Mouse (Mus musculus): Measurements from ENCODE around the gene Mob1a. TPM values are rescaled to one million over a fixed set of nuclear protein-coding genes. Genes with fewer than 3 reads are reported as not detected.

Gene Mob1a
- polyA plus RNA-seq, 1 experiment from 2014 or later, result 78.5 TPM

- no peaks in the 10 kb centered on the region for H3K9me3 ChIP-seq (ENCODE audit: control insufficient read depth, low read depth, low read length)
- peaks cover 19% of the 10 kb centered on the region for H3K36me3 ChIP-seq (ENCODE audit: control insufficient read depth, insufficient read depth, low read length)
- H3K27me3 ChIP-seq (ENCODE audit: control insufficient read depth, insufficient read depth, low read length), result no peaks in the 10 kb centered on the region
- H3K4me3 ChIP-seq (ENCODE audit: low read depth, low read length), result no peak overlapping the region
- ATAC-seq (ENCODE audit: insufficient number of reproducible peaks, insufficient read depth, low FRiP score, low read depth), result no peak
- no peak overlapping the region for H3K27ac ChIP-seq (ENCODE audit: low read length)
- WGBS, result 90% methylated on average over 11 of the region's 11 CpGs
- no peak overlapping the region for H3K4me2 ChIP-seq (replicated peaks; ENCODE audit: low read depth, low read length)
- H3K9ac ChIP-seq (replicated peaks; ENCODE audit: low read depth, low read length), result no peak overlapping the region
- peaks cover 6% of the 10 kb centered on the region; the same call in 1 of the 2 replicates for H3K4me1 ChIP-seq (ENCODE audit: control insufficient read depth, insufficient read depth, low read length)
Measured at GRCm38 (mm10) chr6:83311206-83311605, 14.6 kb upstream of the Mob1a start.

GRCm38 (mm10) chr6:83312021-83312420 lies 13.8 kb upstream of the Mob1a start:
- 80% methylated on average over 7 of the region's 7 CpGs for WGBS
- Histone ChIP-seq H3K4me1 (ENCODE audit: control insufficient read depth, insufficient read depth, low read length) (peaks cover 12% of the 10 kb centered on the region; the same call in 1 of the 2 replicates), H3K27me3 (ENCODE audit: control insufficient read depth, insufficient read depth, low read length) (no peaks in the 10 kb centered on the region), H3K9me3 (ENCODE audit: control insufficient read depth, low read depth, low read length) (no peaks in the 10 kb centered on the region), H3K9ac (replicated peaks; ENCODE audit: low read depth, low read length) (no peak overlapping the region), H3K27ac (ENCODE audit: low read length) (no peak overlapping the region), H3K4me3 (ENCODE audit: low read depth, low read length) (no peak overlapping the region), H3K4me2 (replicated peaks; ENCODE audit: low read depth, low read length) (no peak overlapping the region), H3K36me3 (ENCODE audit: control insufficient read depth, insufficient read depth, low read length) (peaks cover 13% of the 10 kb centered on the region)
- ATAC-seq (ENCODE audit: insufficient number of reproducible peaks, insufficient read depth, low FRiP score, low read depth), result peak; percentile 78

- Histone ChIP-seq H3K9me3 (ENCODE audit: control insufficient read depth, low read depth, low read length) (no peaks in the 10 kb centered on the region), H3K27ac (ENCODE audit: low read length) (no peak overlapping the region), H3K4me1 (ENCODE audit: control insufficient read depth, insufficient read depth, low read length) (peaks cover 12% of the 10 kb centered on the region; the same call in 1 of the 2 replicates), H3K27me3 (ENCODE audit: control insufficient read depth, insufficient read depth, low read length) (no peaks in the 10 kb centered on the region), H3K9ac (replicated peaks; ENCODE audit: low read depth, low read length) (no peak overlapping the region), H3K4me3 (ENCODE audit: low read depth, low read length) (no peak overlapping the region), H3K4me2 (replicated peaks; ENCODE audit: low read depth, low read length) (no peak overlapping the region), H3K36me3 (ENCODE audit: control insufficient read depth, insufficient read depth, low read length) (peaks cover 12% of the 10 kb centered on the region)
- no peak for ATAC-seq (ENCODE audit: insufficient number of reproducible peaks, insufficient read depth, low FRiP score, low read depth)
- WGBS, result 80% methylated on average over 8 of the region's 8 CpGs
Measured at GRCm38 (mm10) chr6:83312514-83312913, 13.3 kb upstream of the Mob1a start.

- Histone ChIP-seq H3K36me3 (ENCODE audit: control insufficient read depth, insufficient read depth, low read length) (peaks cover 9% of the 10 kb centered on the region), H3K27me3 (ENCODE audit: control insufficient read depth, insufficient read depth, low read length) (no peaks in the 10 kb centered on the region), H3K9ac (replicated peaks; ENCODE audit: low read depth, low read length) (no peak overlapping the region), H3K9me3 (ENCODE audit: control insufficient read depth, low read depth, low read length) (no peaks in the 10 kb centered on the region), H3K4me3 (ENCODE audit: low read depth, low read length) (no peak overlapping the region), H3K4me2 (replicated peaks; ENCODE audit: low read depth, low read length) (no peak overlapping the region), H3K4me1 (ENCODE audit: control insufficient read depth, insufficient read depth, low read length) (peaks cover 12% of the 10 kb centered on the region; the same call in 1 of the 2 replicates), H3K27ac (ENCODE audit: low read length) (no peak overlapping the region)
- no peak for ATAC-seq (ENCODE audit: insufficient number of reproducible peaks, insufficient read depth, low FRiP score, low read depth)
Measured at GRCm38 (mm10) chr6:83315293-83315692, 10.5 kb upstream of the Mob1a start.

- Histone ChIP-seq H3K27ac (ENCODE audit: low read length) (no peak overlapping the region), H3K27me3 (ENCODE audit: control insufficient read depth, insufficient read depth, low read length) (no peaks in the 10 kb centered on the region), H3K9me3 (ENCODE audit: control insufficient read depth, low read depth, low read length) (no peaks in the 10 kb centered on the region), H3K4me3 (ENCODE audit: low read depth, low read length) (peak overlapping the region; percentile 11), H3K36me3 (ENCODE audit: control insufficient read depth, insufficient read depth, low read length) (peaks cover 9% of the 10 kb centered on the region), H3K4me1 (ENCODE audit: control insufficient read depth, insufficient read depth, low read length) (peaks cover 12% of the 10 kb centered on the region; the same call in 1 of the 2 replicates), H3K4me2 (replicated peaks; ENCODE audit: low read depth, low read length) (peak overlapping the region; percentile 82), H3K9ac (replicated peaks; ENCODE audit: low read depth, low read length) (no peak overlapping the region)
- no peak for ATAC-seq (ENCODE audit: insufficient number of reproducible peaks, insufficient read depth, low FRiP score, low read depth)
- WGBS, result 4% methylated on average over 10 of the region's 10 CpGs
Measured at GRCm38 (mm10) chr6:83316022-83316421, 9.8 kb upstream of the Mob1a start.

GRCm38 (mm10) chr6:83317108-83317741 lies 8.6 kb upstream of the Mob1a start:
- Histone ChIP-seq H3K36me3 (ENCODE audit: control insufficient read depth, insufficient read depth, low read length) (no peaks in the 10 kb centered on the region; the same call in 1 of the 2 replicates), H3K27me3 (ENCODE audit: control insufficient read depth, insufficient read depth, low read length) (no peaks in the 10 kb centered on the region), H3K9ac (replicated peaks; ENCODE audit: low read depth, low read length) (peak overlapping the region; percentile 53), H3K4me1 (ENCODE audit: control insufficient read depth, insufficient read depth, low read length) (peaks cover 12% of the 10 kb centered on the region; the same call in 1 of the 2 replicates), H3K27ac (ENCODE audit: low read length) (no peak overlapping the region), H3K4me3 (ENCODE audit: low read depth, low read length) (peak overlapping the region; percentile 95), H3K4me2 (replicated peaks; ENCODE audit: low read depth, low read length) (peak overlapping the region; percentile 82), H3K9me3 (ENCODE audit: control insufficient read depth, low read depth, low read length) (no peaks in the 10 kb centered on the region)
- under 1% methylated on average over 52 of the region's 52 CpGs for WGBS
- peak; percentile 98 for ATAC-seq (ENCODE audit: insufficient number of reproducible peaks, insufficient read depth, low FRiP score, low read depth)

- 42% methylated on average over 1 of the region's 1 CpGs for WGBS
- ATAC-seq (ENCODE audit: insufficient number of reproducible peaks, insufficient read depth, low FRiP score, low read depth), result no peak
Measured at GRCm38 (mm10) chr6:83321927-83322326, 3.9 kb upstream of the Mob1a start.

GRCm38 (mm10) chr6:83322794-83323193 lies 3.0 kb upstream of the Mob1a start:
- WGBS, result 64% methylated on average over 2 of the region's 2 CpGs
- H3K9me3 ChIP-seq (ENCODE audit: control insufficient read depth, low read depth, low read length), result no peaks in the 10 kb centered on the region
- H3K4me2 ChIP-seq (replicated peaks; ENCODE audit: low read depth, low read length), result no peak overlapping the region
- no peak overlapping the region for H3K4me3 ChIP-seq (ENCODE audit: low read depth, low read length)
- H3K4me1 ChIP-seq (ENCODE audit: control insufficient read depth, insufficient read depth, low read length), result peaks cover 9% of the 10 kb centered on the region; the same call in 1 of the 2 replicates
- H3K36me3 ChIP-seq (ENCODE audit: control insufficient read depth, insufficient read depth, low read length), result no peaks in the 10 kb centered on the region
- H3K9ac ChIP-seq (replicated peaks; ENCODE audit: low read depth, low read length), result no peak overlapping the region
- no peak overlapping the region for H3K27ac ChIP-seq (ENCODE audit: low read length)
- no peaks in the 10 kb centered on the region for H3K27me3 ChIP-seq (ENCODE audit: control insufficient read depth, insufficient read depth, low read length)
- ATAC-seq (ENCODE audit: insufficient number of reproducible peaks, insufficient read depth, low FRiP score, low read depth), result no peak

More at GRCm38 (mm10) chr6:83321927-83322326, 3.9 kb upstream of the Mob1a start:
- Histone ChIP-seq H3K9me3 (ENCODE audit: control insufficient read depth, low read depth, low read length) (no peaks in the 10 kb centered on the region), H3K9ac (replicated peaks; ENCODE audit: low read depth, low read length) (no peak overlapping the region), H3K27me3 (ENCODE audit: control insufficient read depth, insufficient read depth, low read length) (no peaks in the 10 kb centered on the region), H3K4me3 (ENCODE audit: low read depth, low read length) (no peak overlapping the region), H3K4me2 (replicated peaks; ENCODE audit: low read depth, low read length) (no peak overlapping the region), H3K27ac (ENCODE audit: low read length) (no peak overlapping the region), H3K36me3 (ENCODE audit: control insufficient read depth, insufficient read depth, low read length) (no peaks in the 10 kb centered on the region), H3K4me1 (ENCODE audit: control insufficient read depth, insufficient read depth, low read length) (peaks cover 6% of the 10 kb centered on the region; the same call in 1 of the 2 replicates)

Data from stomach, embryonic 14.5 days (tissue).